In genomic region chr4:129334677-129335215, GRCm38 (mm10) we compare ENCODE assay signal across 8 mouse cellular contexts. TPM values are rescaled to one million over a fixed set of nuclear protein-coding genes. Genes with fewer than 3 reads are reported as not detected.
DNase-seq lines count a peak whose midpoint lies in the region; ATAC-seq and TF ChIP-seq lines count a peak whose summit lies in the region.

No protein-coding gene starts in this region.

- POLR2A ChIA-PET in Patski (lab: Charles Lee), result no interaction called here

- H3K27me3 ChIP-seq in kidney, embryonic 15.5 days, result no peaks in the 10 kb centered on the region
- H3K27me3 ChIP-seq in Patski, result no peaks in the 10 kb centered on the region
- H3K27me3 ChIP-seq in forebrain, embryonic 10.5 days (ENCODE audit: poor library complexity, severe bottlenecking), result no peaks in the 10 kb centered on the region
- no peaks in the 10 kb centered on the region for H3K27me3 ChIP-seq in limb, embryonic 10.5 days (ENCODE audit: low read depth, poor library complexity, severe bottlenecking)
- H3K27me3 ChIP-seq in neural tube, embryonic 14.5 days (ENCODE audit: control insufficient read depth, insufficient read depth, low read length), result no peaks in the 10 kb centered on the region

- under 1% methylated on average over 56 of the region's 62 CpGs for WGBS in kidney, embryonic 15.5 days
- WGBS in forebrain, embryonic 10.5 days, result under 1% methylated on average over 62 of the region's 62 CpGs
- under 1% methylated on average over 62 of the region's 62 CpGs for WGBS in limb, embryonic 10.5 days
- WGBS in neural tube, embryonic 14.5 days, result under 1% methylated on average over 62 of the region's 62 CpGs

- DNase-seq in kidney, postnatal 14 days, result no peak
- DNase-seq in Patski (ENCODE audit: low read depth, low spot score), result no peak
- no peak for DNase-seq in forebrain, embryonic 10.5 days (ENCODE audit: extremely low spot score, low spot score)
- DNase-seq in limb, embryonic 10.5 days (ENCODE audit: low spot score), result peak; percentile 84
- no peak for DNase-seq in kidney, adult 18-20 months
- DNase-seq in thymus, postnatal 36 days, result no peak

- peak overlapping the region; percentile 98 for H3K27ac ChIP-seq in kidney, embryonic 15.5 days
- H3K27ac ChIP-seq in forebrain, embryonic 10.5 days, result peak overlapping the region; percentile 99
- peak overlapping the region; percentile 99 for H3K27ac ChIP-seq in limb, embryonic 10.5 days
- H3K27ac ChIP-seq in neural tube, embryonic 14.5 days (ENCODE audit: low read depth, low read length), result peak overlapping the region; percentile 94

- no peaks in the 10 kb centered on the region for H3K9me3 ChIP-seq in kidney, embryonic 15.5 days (replicated peaks)
- H3K9me3 ChIP-seq in forebrain, embryonic 10.5 days, result no peaks in the 10 kb centered on the region
- no peaks in the 10 kb centered on the region for H3K9me3 ChIP-seq in limb, embryonic 10.5 days (replicated peaks)
- H3K9me3 ChIP-seq in neural tube, embryonic 14.5 days (ENCODE audit: control insufficient read depth, low read length), result no peaks in the 10 kb centered on the region

- H3K4me2 ChIP-seq in kidney, embryonic 15.5 days, result peak overlapping the region; percentile 66
- peak overlapping the region; percentile 58 for H3K4me2 ChIP-seq in neural tube, embryonic 14.5 days (ENCODE audit: low read depth, low read length)

- peak; percentile 26 for ATAC-seq in kidney, embryonic 15.5 days (replicated peaks; ENCODE audit: low FRiP score)
- peak; percentile 48 for ATAC-seq in Patski
- no peak for ATAC-seq in neural tube, embryonic 14.5 days (ENCODE audit: low read depth)

- H3K9ac ChIP-seq in kidney, embryonic 15.5 days, result peak overlapping the region; percentile 89
- H3K9ac ChIP-seq in neural tube, embryonic 14.5 days (replicated peaks; ENCODE audit: low read depth, low read length), result peak overlapping the region; percentile 92

- in situ Hi-C loops in Patski (cut with MboI; ENCODE audit: low pct_unique_long_range_greater_than_20kb), result no loop called here

- no peak for TF ChIP-seq CTCF in Patski (IDR thresholded peaks at IDR 0.05)

- H3K36me3 ChIP-seq in kidney, embryonic 15.5 days, result peaks cover 44% of the 10 kb centered on the region
- peaks cover 43% of the 10 kb centered on the region for H3K36me3 ChIP-seq in forebrain, embryonic 10.5 days (replicated peaks)
- H3K36me3 ChIP-seq in limb, embryonic 10.5 days, result peaks cover 46% of the 10 kb centered on the region
- H3K36me3 ChIP-seq in neural tube, embryonic 14.5 days (ENCODE audit: control insufficient read depth, insufficient read depth, low read length), result peaks cover 6% of the 10 kb centered on the region; the same call in 1 of the 2 replicates

- CTCF ChIA-PET in Patski (lab: Charles Lee), result no interaction called here

- H3K4me3 ChIP-seq in kidney, embryonic 15.5 days (replicated peaks), result peak overlapping the region; percentile 83
- peak overlapping the region; percentile 96 for H3K4me3 ChIP-seq in forebrain, embryonic 10.5 days
- H3K4me3 ChIP-seq in limb, embryonic 10.5 days, result peak overlapping the region; percentile 78
- peak overlapping the region; percentile 95 for H3K4me3 ChIP-seq in neural tube, embryonic 14.5 days (ENCODE audit: low read depth, low read length)

- H3K4me1 ChIP-seq in kidney, embryonic 15.5 days, result peaks cover 47% of the 10 kb centered on the region
- H3K4me1 ChIP-seq in forebrain, embryonic 10.5 days, result peaks cover 52% of the 10 kb centered on the region
- H3K4me1 ChIP-seq in limb, embryonic 10.5 days, result peaks cover 29% of the 10 kb centered on the region
- H3K4me1 ChIP-seq in neural tube, embryonic 14.5 days (ENCODE audit: control insufficient read depth, insufficient read depth, low read length), result peaks cover 19% of the 10 kb centered on the region

RNA-seq across cellular contexts. Expression of gene Rbbp4, which starts 0.4 kb away (rescaled TPM):
- 430 and 490 TPM in 2 replicates for polyA plus RNA-seq in kidney, embryonic 15.5 days (2015; fragmentation: Nextera tagmentation; extraction: Ambion mirVana)
- polyA plus RNA-seq in Patski (2021), result 150 TPM
- polyA plus RNA-seq in forebrain, embryonic 10.5 days (2016; fragmentation: Nextera tagmentation; extraction: Ambion mirVana), result 546 and 553 TPM in 2 replicates
- 561 and 589 TPM in 2 replicates for polyA plus RNA-seq in limb, embryonic 10.5 days (2016; fragmentation: Nextera tagmentation; extraction: Ambion mirVana)
- polyA plus RNA-seq in neural tube, embryonic 14.5 days (2014; fragmentation: Nextera tagmentation; extraction: Ambion mirVana), result 231 and 265 TPM in 2 replicates

RNA-seq across cellular contexts. Expression of gene Zbtb8os, which starts 0.7 kb away (rescaled TPM):
- 46.9 and 47.5 TPM in 2 replicates for polyA plus RNA-seq in kidney, embryonic 15.5 days (2015; fragmentation: Nextera tagmentation; extraction: Ambion mirVana)
- 68.4 TPM for polyA plus RNA-seq in Patski (2021)
- polyA plus RNA-seq in forebrain, embryonic 10.5 days (2016; fragmentation: Nextera tagmentation; extraction: Ambion mirVana), result 46.5 and 55.4 TPM in 2 replicates
- 49.5 and 50.3 TPM in 2 replicates for polyA plus RNA-seq in limb, embryonic 10.5 days (2016; fragmentation: Nextera tagmentation; extraction: Ambion mirVana)
- polyA plus RNA-seq in neural tube, embryonic 14.5 days (2014; fragmentation: Nextera tagmentation; extraction: Ambion mirVana), result 19.5 and 21.7 TPM in 2 replicates

RNA-seq across cellular contexts. Expression of gene Zbtb8a, which starts 43.2 kb away (rescaled TPM):
- polyA plus RNA-seq in kidney, embryonic 15.5 days (2015; fragmentation: Nextera tagmentation; extraction: Ambion mirVana), result 15.7 and 18.0 TPM in 2 replicates
- polyA plus RNA-seq in Patski (2021), result 3.3 TPM
- polyA plus RNA-seq in forebrain, embryonic 10.5 days (2016; fragmentation: Nextera tagmentation; extraction: Ambion mirVana), result 5.8 and 6.0 TPM in 2 replicates
- 6.3 and 8.0 TPM in 2 replicates for polyA plus RNA-seq in limb, embryonic 10.5 days (2016; fragmentation: Nextera tagmentation; extraction: Ambion mirVana)
- polyA plus RNA-seq in neural tube, embryonic 14.5 days (2014; fragmentation: Nextera tagmentation; extraction: Ambion mirVana), result 16.8 and 18.0 TPM in 2 replicates

RNA-seq across cellular contexts. Expression of gene Sync, which starts 47.3 kb away (rescaled TPM):
- 1.1 and 1.6 TPM in 2 replicates for polyA plus RNA-seq in kidney, embryonic 15.5 days (2015; fragmentation: Nextera tagmentation; extraction: Ambion mirVana)
- polyA plus RNA-seq in Patski (2021), result 4.9 TPM
- 0.41 and 0.50 TPM in 2 replicates for polyA plus RNA-seq in forebrain, embryonic 10.5 days (2016; fragmentation: Nextera tagmentation; extraction: Ambion mirVana)
- polyA plus RNA-seq in limb, embryonic 10.5 days (2016; fragmentation: Nextera tagmentation; extraction: Ambion mirVana), result 0.36 and 0.39 TPM in 2 replicates
- 1.6 and 3.5 TPM in 2 replicates for polyA plus RNA-seq in neural tube, embryonic 14.5 days (2014; fragmentation: Nextera tagmentation; extraction: Ambion mirVana)
